Mouse (Mus musculus) liver, embryonic 16.5 days (tissue): ENCODE results near the gene Ggt6. TPM values are rescaled to one million over a fixed set of nuclear protein-coding genes. Genes with fewer than 3 reads are reported as not detected.
"Not testable (repeated sequence)": the region's sequence is repeated elsewhere in the genome, so short reads cannot be mapped to it uniquely, and the experiment has no call there.

Source experiments
- ATAC-seq: fragments of 200-750 bp; cut with Nextera tagmentation; 2 replicates; pipeline ENCODE4 v1.8.0; 2017; ENCODE audit warnings: low read depth, mild to moderate bottlenecking, moderate number of reproducible peaks, moderate library complexity
- H3K27ac ChIP-seq: fragments of 300-500 bp; sonication (generic); 2 replicates; pipeline ENCODE4 v1.5.1; 2014; ENCODE audit warnings: mild to moderate bottlenecking, low read length
- H3K27me3 ChIP-seq: fragments of 300-500 bp; sonication (generic); 2 replicates; pipeline ENCODE4 v1.6.1; 2014; ENCODE audit warnings: low read depth, low read length, mixed read lengths; ENCODE audit not compliant: control insufficient read depth, insufficient read depth
- H3K36me3 ChIP-seq: fragments of 300-500 bp; sonication (generic); 2 replicates; pipeline ENCODE4 v1.6.1; 2014; ENCODE audit warnings: mild to moderate bottlenecking; ENCODE audit not compliant: control insufficient read depth, insufficient read depth
- H3K4me1 ChIP-seq: fragments of 300-500 bp; sonication (generic); 2 replicates; pipeline ENCODE4 v1.6.1; 2014; ENCODE audit warnings: low read depth, low read length, mixed read lengths; ENCODE audit not compliant: control insufficient read depth
- H3K4me2 ChIP-seq: fragments of 300-500 bp; sonication (generic); 2 replicates; pipeline ENCODE4 v1.6.1; 2014; ENCODE audit warnings: low read depth, low read length, mixed read lengths
- H3K4me3 ChIP-seq: fragments of 300-500 bp; sonication (generic); 2 replicates; pipeline ENCODE4 v1.5.1; 2014; ENCODE audit warnings: low read depth, mild to moderate bottlenecking, low read length
- H3K9ac ChIP-seq: fragments of 300-500 bp; sonication (generic); 2 replicates; pipeline ENCODE4 v1.6.1; 2014; ENCODE audit warnings: low read depth, low read length
- H3K9me3 ChIP-seq: fragments of 300-500 bp; sonication (generic); replicated peaks from 2 replicates; pipeline ENCODE4 v1.6.1; 2016; ENCODE audit warnings: low read length; ENCODE audit not compliant: control insufficient read depth
- WGBS: fragments of 180-500 bp; shearing (Covaris S2); extraction: QIAGEN DNeasy Blood & Tissue Kit; methylation state at CpG from one replicate; pipeline ENCODE4 v1.1.7; 2014; ENCODE audit not compliant: insufficient replicate concordance; 5-methylcytosine and 5-hydroxymethylcytosine counted together
- polyA plus RNA-seq: library from polyadenylated mRNA; unstranded; fragments of >200 nt; fragmentation: Nextera tagmentation; extraction: Ambion mirVana; gene quantifications from 2 replicates; pipeline ENCODE4 v1.2.1, GENCODE M21; 2015

Gene Ggt6
- polyA plus RNA-seq, 1 experiment from 2014 or later = 0.94 TPM

GRCm38 (mm10) chr11:72428694-72429093, 6.6 kb upstream of the Ggt6 start:
- Histone ChIP-seq H3K4me2 (peak overlapping the region; percentile 35), H3K9ac (no peak overlapping the region), H3K4me1 (no peaks in the 10 kb centered on the region; the same call in 1 of the 2 replicates), H3K4me3 (no peak overlapping the region), H3K9me3 (no peaks in the 10 kb centered on the region), H3K27me3 (no peaks in the 10 kb centered on the region), H3K27ac (no peak overlapping the region), H3K36me3 (no peaks in the 10 kb centered on the region)
- 0% methylated on average over 5 of the region's 5 CpGs for WGBS
- peak; percentile 68; the same call in 1 of the 2 replicates for ATAC-seq

GRCm38 (mm10) chr11:72429288-72429690, 6.0 kb upstream of the Ggt6 start:
- H3K27ac ChIP-seq = no peak overlapping the region
- no peaks in the 10 kb centered on the region for H3K27me3 ChIP-seq
- WGBS = 43% methylated on average over 7 of the region's 7 CpGs
- ATAC-seq = peak; percentile 66; the same call in 1 of the 2 replicates
- H3K36me3 ChIP-seq = no peaks in the 10 kb centered on the region
- H3K4me3 ChIP-seq = peak overlapping the region; percentile 2; the same call in 1 of the 2 replicates
- no peaks in the 10 kb centered on the region for H3K9me3 ChIP-seq
- no peaks in the 10 kb centered on the region; the same call in 1 of the 2 replicates for H3K4me1 ChIP-seq
- H3K4me2 ChIP-seq = peak overlapping the region; percentile 35
- H3K9ac ChIP-seq = no peak overlapping the region

DNA sequence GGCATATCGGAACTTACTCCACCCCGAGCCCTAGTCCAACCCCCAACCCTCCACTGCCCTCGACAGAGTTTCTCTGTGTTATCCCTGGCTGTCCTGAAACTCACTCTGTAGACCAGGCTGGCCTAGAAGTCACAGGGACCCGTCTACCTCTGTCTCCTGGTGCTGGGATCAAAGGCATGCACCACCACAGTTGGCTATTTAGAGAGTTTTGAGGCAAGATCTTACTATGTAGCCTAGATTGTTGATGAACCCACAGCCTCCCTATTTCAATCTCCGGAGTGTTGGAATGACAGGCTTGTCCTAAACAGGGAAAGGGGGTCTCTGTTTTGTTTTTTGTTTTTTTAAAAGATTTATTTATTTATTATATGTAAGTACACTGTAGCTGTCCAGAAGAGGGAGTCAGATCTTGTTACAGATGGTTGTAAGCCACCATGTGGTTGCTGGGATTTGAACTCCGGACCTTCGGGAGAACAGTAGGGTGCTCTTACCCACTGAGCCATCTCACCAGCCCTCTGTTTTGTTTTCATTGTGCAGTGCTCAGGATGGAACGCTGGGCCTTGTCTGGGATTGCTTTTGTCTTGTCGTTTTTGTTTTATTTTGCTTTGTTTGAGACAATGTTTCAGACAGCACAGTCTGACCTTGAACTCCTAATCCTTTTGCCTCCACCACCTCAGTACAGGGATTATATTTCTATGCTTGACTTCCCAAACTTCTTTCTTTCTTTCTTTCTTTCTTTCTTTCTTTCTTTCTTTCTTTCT, 4.8 kb upstream of the Ggt6 start:
- not testable (repeated sequence) for H3K9me3 ChIP-seq, H3K4me1 ChIP-seq, H3K27ac ChIP-seq, H3K9ac ChIP-seq, H3K4me3 ChIP-seq, H3K36me3 ChIP-seq, H3K4me2 ChIP-seq, H3K27me3 ChIP-seq, ATAC-seq
- WGBS = 58% methylated on average over 9 of the region's 9 CpGs

DNA sequence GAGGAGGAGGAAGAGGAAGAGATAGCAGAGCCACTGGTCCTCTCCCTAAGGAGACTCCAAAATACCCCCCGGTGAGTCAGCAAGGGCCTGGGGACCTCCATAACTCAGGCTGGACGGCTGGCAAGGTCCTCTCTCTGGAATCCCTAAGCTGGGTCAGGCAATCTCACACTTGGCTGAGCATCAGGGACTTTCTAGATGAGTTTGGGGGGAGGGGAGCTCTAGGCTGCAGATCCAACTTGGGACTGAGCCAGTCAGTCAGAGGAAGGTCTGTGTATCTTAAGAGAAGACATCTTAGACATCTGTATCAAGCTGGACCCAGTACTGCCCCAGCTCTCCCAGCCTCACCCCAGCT, 344 bp downstream of the Ggt6 start:
- H3K9me3 ChIP-seq = no peaks in the 10 kb centered on the region
- WGBS = 47% methylated on average over 2 of the region's 2 CpGs
- H3K4me1 ChIP-seq = no peaks in the 10 kb centered on the region; the same call in 1 of the 2 replicates
- H3K4me2 ChIP-seq = no peak overlapping the region
- no peak for ATAC-seq
- no peaks in the 10 kb centered on the region for H3K36me3 ChIP-seq
- H3K4me3 ChIP-seq = no peak overlapping the region
- H3K9ac ChIP-seq = no peak overlapping the region
- H3K27me3 ChIP-seq = no peaks in the 10 kb centered on the region
- no peak overlapping the region for H3K27ac ChIP-seq

- H3K4me2 ChIP-seq = no peak overlapping the region
- no peaks in the 10 kb centered on the region for H3K9me3 ChIP-seq
- no peak overlapping the region for H3K9ac ChIP-seq
- no peaks in the 10 kb centered on the region for H3K27me3 ChIP-seq
- H3K36me3 ChIP-seq = no peaks in the 10 kb centered on the region
- ATAC-seq = no peak
- 60% methylated on average over 5 of the region's 5 CpGs for WGBS
- H3K4me1 ChIP-seq = no peaks in the 10 kb centered on the region; the same call in 1 of the 2 replicates
- no peak overlapping the region for H3K4me3 ChIP-seq
- H3K27ac ChIP-seq = no peak overlapping the region
Observed at GRCm38 (mm10) chr11:72436271-72436670, 945 bp downstream of the Ggt6 start.

DNA sequence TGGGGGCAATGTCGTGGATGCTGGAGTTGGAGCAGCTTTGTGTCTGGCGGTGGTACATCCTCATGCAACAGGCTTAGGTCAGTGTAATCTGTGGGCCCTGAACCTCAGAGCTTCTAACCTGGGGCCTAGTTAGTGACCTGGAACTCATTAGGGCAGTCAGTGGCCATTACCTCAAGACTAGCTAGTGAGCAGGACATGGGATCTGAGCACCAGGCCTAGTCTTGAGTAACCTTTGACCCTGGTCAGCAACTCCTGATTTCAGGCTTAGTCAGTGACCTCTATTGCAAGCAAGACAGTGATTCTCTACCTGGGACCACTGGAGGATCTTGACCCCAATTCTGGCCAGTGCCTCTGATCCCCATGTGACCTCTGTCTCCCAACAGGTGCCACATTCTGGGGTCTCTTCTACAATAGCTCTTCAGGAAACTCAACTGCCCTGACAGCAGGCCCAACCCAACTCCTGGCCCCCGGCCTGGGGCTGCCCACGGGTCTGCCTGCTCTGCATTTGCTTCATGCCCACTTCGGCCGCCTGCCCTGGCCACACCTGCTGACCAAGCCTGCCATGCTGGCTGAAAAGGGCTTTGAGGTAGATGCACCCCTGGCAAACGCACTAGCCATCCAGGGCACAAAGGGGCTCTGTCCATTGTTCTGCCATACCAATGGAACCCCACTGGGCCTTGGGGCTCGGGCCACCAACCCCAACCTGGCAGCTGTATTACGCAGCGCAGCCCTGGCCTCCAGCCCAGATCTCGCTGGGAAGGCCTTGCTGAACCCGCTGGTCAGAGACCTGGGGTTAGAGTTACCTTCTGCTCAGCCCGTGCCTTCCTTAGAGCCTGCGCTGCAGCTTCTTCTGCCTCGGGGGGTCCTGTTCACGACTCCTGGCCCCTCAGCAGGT, 1.7 kb downstream of the Ggt6 start:
- ATAC-seq = no peak
- Histone ChIP-seq H3K36me3 (no peaks in the 10 kb centered on the region), H3K27ac (no peak overlapping the region), H3K9ac (no peak overlapping the region), H3K4me2 (no peak overlapping the region), H3K4me3 (no peak overlapping the region), H3K4me1 (peaks cover 5% of the 10 kb centered on the region), H3K27me3 (no peaks in the 10 kb centered on the region), H3K9me3 (no peaks in the 10 kb centered on the region)
- 72% methylated on average over 16 of the region's 16 CpGs for WGBS

- no peaks in the 10 kb centered on the region for H3K27me3 ChIP-seq
- peaks cover 10% of the 10 kb centered on the region for H3K36me3 ChIP-seq
- no peak overlapping the region for H3K27ac ChIP-seq
- peaks cover 12% of the 10 kb centered on the region for H3K4me1 ChIP-seq
- H3K9ac ChIP-seq = no peak overlapping the region
- ATAC-seq = no peak
- H3K4me2 ChIP-seq = no peak overlapping the region
- no peak overlapping the region for H3K4me3 ChIP-seq
- 40% methylated on average over 4 of the region's 4 CpGs for WGBS
- no peaks in the 10 kb centered on the region for H3K9me3 ChIP-seq
Observed at GRCm38 (mm10) chr11:72438411-72438810, 3.1 kb downstream of the Ggt6 start.

DNA sequence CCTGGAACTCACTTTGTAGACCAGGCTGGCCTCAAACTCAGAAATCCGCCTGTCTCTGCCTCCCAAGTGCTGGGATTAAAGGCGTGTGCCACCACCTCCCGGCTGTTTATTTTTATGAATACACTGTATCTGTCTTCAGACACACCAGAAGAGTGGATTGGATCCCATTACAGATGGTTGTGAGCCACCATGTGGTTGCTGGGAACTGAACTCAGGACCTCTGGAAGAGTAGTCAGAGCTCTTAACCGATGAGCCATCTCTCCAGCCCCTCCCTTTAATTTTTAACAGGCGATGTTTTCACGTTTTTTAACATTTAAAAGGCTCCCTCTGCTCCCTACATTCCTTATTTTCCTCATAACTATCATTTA, 5.3 kb downstream of the Ggt6 start:
- peak overlapping the region; percentile 78 for H3K4me3 ChIP-seq
- H3K4me2 ChIP-seq = peak overlapping the region; percentile 73
- H3K36me3 ChIP-seq = peaks cover 25% of the 10 kb centered on the region
- H3K4me1 ChIP-seq = peaks cover 12% of the 10 kb centered on the region
- H3K27ac ChIP-seq = peak overlapping the region; percentile 69
- H3K9me3 ChIP-seq, ATAC-seq, H3K27me3 ChIP-seq: not testable (repeated sequence)
- WGBS = 34% methylated on average over 6 of the region's 6 CpGs
- H3K9ac ChIP-seq = peak overlapping the region; percentile 65
